Mouse (Mus musculus) cerebellum, postnatal 10 days (tissue): Measurements from ENCODE around the gene Lrrc30.

Source experiments
- DNase-seq, 2 experiments: peaks; one replicate each; pipeline ENCODE4 v3.0.0; 2021; ENCODE audit warnings: mixed read lengths in 2 of 2

Gene Lrrc30

DNA sequence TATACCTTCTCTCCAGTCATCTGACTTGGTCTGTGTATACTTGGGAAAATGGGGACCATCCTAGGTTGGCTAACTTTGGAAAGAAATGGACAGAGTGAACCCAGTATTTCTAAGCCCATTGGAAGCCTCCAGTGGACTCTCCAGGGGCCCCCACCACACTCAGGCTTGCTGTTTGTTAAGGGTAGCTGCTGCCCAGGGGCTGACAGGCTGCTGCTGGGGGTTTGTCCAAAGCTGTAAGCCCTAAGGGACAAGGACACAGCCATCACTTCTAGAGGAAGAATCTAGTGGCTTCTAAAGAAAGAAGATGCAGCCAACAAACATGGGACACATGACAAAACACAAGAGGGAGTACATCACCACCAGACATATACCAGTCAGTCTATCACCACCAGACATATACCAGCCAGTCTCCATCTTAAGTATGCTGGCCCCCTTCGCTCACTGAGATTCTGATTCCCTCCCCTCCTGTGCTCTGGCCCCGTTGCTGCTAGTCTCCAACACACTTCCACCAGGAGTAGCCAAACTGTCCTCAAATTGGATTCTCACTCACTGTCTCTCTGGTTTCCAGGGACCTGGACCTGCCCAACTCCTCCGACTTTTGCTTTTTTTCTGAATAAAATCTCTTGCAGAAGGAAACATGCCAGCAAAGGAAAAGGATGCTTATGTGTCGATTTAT, 49.7 kb downstream of the Lrrc30 start:
- DNase-seq = no peak

DNA sequence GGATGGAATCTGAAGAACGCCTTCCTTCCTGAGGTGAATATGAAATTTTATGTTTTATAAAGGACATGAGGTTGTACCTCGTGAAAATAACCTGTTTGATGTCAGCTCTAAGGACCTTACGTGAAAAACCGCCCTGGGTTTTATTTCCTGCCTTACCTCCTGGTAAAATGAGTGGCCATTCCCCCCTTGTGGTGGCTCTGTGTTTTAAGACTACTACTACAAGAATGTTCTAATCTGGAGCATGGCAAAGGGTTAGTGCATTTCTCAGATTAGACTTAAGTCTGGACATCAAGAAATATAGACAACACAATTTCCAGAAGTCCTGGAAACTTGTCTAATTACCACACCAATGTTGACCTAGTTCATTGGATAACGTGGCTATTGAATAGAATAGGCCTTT, 50.7 kb downstream of the Lrrc30 start:
- no peak for DNase-seq
